Mouse (Mus musculus) ES-E14 (cell line): ENCODE results near the gene Tmem198b. TPM values are rescaled to one million over a fixed set of nuclear protein-coding genes. Genes with fewer than 3 reads are reported as not detected.

Experiments used
- DNase-seq: peaks from one replicate; pipeline ENCODE4 v3.0.0-alpha.2; 2013; ENCODE audit warnings: low read depth, low spot score
- H3K27ac ChIP-seq: 2 replicates; pipeline ENCODE4 v1.5.1; 2012; ENCODE audit warnings: low read depth, mild to moderate bottlenecking, low read length, moderate library complexity, mixed read lengths; ENCODE audit not compliant: poor library complexity, insufficient read depth, severe bottlenecking
- H3K36me3 ChIP-seq: 2 replicates; pipeline ENCODE4 v1.6.1; 2012; ENCODE audit warnings: mild to moderate bottlenecking, low read length, moderate library complexity, mixed read lengths; ENCODE audit not compliant: control insufficient read depth, poor library complexity, insufficient read depth, severe bottlenecking
- H3K4me1 ChIP-seq, 2 experiments: fragments of 150-350 bp in 1 of 2; sonication (generic) in 1 of 2; 2 replicates each; pipeline ENCODE4 v1.6.1; 2012; ENCODE audit warnings: low read length in 2 of 2, mild to moderate bottlenecking in 1 of 2, mixed read lengths in 1 of 2; ENCODE audit not compliant: control insufficient read depth in 2 of 2, insufficient read depth in 2 of 2, poor library complexity in 1 of 2
- H3K4me3 ChIP-seq, 2 experiments: fragments of 150-350 bp in 1 of 2; sonication (generic) in 1 of 2; 2 replicates each; pipeline ENCODE4 v1.5.1; 2012; ENCODE audit warnings: low read length in 2 of 2, low read depth in 1 of 2, mild to moderate bottlenecking in 1 of 2, mixed read lengths in 1 of 2; ENCODE audit not compliant: insufficient read depth in 1 of 2, poor library complexity in 1 of 2, severe bottlenecking in 1 of 2
- H3K9ac ChIP-seq: 2 replicates; pipeline ENCODE4 v1.6.1; 2012; ENCODE audit warnings: low read depth, mild to moderate bottlenecking, low read length, mixed read lengths; ENCODE audit not compliant: poor library complexity, insufficient read depth, severe bottlenecking
- H3K9me3 ChIP-seq: fragments of 150-350 bp; sonication (generic); 2 replicates; pipeline ENCODE4 v1.6.1; 2012; ENCODE audit warnings: low read depth, mild to moderate bottlenecking, low read length; ENCODE audit not compliant: control insufficient read depth, insufficient read depth
- CHD2 ChIP-seq: IDR thresholded peaks from 2 replicates; pipeline ENCODE4 v1.6.1; 2014; ENCODE audit warnings: mild to moderate bottlenecking, low read depth, low read length, inconsistent platforms
- HCFC1 ChIP-seq: IDR thresholded peaks from 2 replicates; pipeline ENCODE4 v1.6.1; 2012; ENCODE audit warnings: low read length, inconsistent platforms, borderline replicate concordance; ENCODE audit not compliant: insufficient read depth
- MAFK ChIP-seq: IDR thresholded peaks from 2 replicates; pipeline ENCODE4 v1.6.1; 2014; ENCODE audit warnings: mild to moderate bottlenecking, low read depth, low read length, inconsistent platforms; ENCODE audit not compliant: insufficient read depth
- ZC3H11A ChIP-seq: IDR thresholded peaks from 2 replicates; pipeline ENCODE4 v1.6.1; 2012; ENCODE audit warnings: low read depth, mild to moderate bottlenecking, inconsistent platforms, low read length, borderline replicate concordance
- ZNF384 ChIP-seq: IDR thresholded peaks from 2 replicates; pipeline ENCODE4 v1.6.1; 2012; ENCODE audit warnings: low read depth, low read length, inconsistent platforms
- in situ Hi-C, 2 experiments: fragments of 600-800 bp; cut with MboI; formaldehyde crosslinking; loops; one replicate each; pipeline ENCODE4 v1.15.1; 2025; ENCODE audit warnings: low sequenced_read_pairs in 2 of 2, inconsistent platforms in 1 of 2; ENCODE audit not compliant: unreplicated experiment in 2 of 2
- total RNA-seq: library from RNA; depleted of rRNA; stranded (reverse); fragments of 300-350 nt; gene quantifications from 2 replicates; pipeline ENCODE4 v1.2.3, GENCODE M21; 2012; rRNA removed

The Tmem198b gene
- total RNA-seq = 7.7 and 11.0 TPM in 2 replicates

DNA sequence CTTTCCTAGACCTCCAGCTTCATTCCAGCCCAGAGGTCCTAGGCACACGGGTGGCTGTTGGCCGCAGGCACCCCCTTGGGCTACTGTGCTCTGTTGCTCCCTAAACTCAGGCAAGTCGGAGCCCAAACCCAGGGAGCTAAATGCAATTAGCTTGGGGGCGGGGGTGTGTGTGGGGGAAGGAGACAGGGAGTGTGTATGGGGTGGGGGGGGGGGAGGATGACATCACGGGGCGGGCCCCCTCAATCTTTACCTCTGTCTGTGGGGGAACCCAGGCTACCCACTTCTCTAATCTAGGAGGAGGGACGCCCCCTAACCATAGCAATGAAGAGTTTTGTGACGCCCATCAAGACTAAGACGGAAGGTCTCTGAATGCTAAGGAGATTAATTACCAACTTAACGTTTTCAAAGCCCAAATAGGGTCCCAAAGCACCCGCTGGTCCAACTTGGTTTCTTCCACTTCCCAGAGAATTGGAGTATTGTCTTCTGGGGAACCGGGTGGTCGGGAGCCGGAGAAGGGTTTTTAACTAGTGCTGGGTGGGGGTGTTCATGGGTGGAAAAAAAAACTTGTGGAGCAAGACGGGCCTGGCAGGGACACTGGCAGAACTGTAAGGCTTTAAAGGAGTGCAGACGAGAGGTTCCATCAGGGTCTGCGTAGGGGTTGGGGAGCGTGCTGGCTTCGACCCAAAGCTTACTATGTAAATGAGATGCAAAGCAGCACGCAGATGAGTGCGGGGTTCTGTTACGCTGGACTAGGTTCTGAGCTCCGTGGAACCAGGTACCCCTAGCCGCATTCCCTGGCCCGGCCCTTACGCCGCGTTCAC is at the start of gene Tmem198b:
TSS of gene Tmem198b (minus strand) at position 100 of the 821 bp plus-strand sequence.
- in situ Hi-C loops = no loop called here
- peak within 1 kb of the TSS; percentile 83 for H3K27ac ChIP-seq
- peak; percentile 51 for DNase-seq
- H3K4me1 ChIP-seq = peaks cover 0 to 14% of the 10 kb centered on the region in 2 experiments; a peak in 3 of 4 replicates
- H3K4me3 ChIP-seq = peak within 1 kb of the TSS; percentile 90 to 99
- peaks cover 7% of the 10 kb centered on the region for H3K36me3 ChIP-seq
- no peaks in the 10 kb centered on the region for H3K9me3 ChIP-seq
- peak within 1 kb of the TSS; percentile 94 for H3K9ac ChIP-seq
- no peak for TF ChIP-seq MAFK
- TF ChIP-seq ZNF384 = no peak
- TF ChIP-seq HCFC1 = no peak
- no peak for TF ChIP-seq CHD2
- no peak for TF ChIP-seq ZC3H11A

DNA sequence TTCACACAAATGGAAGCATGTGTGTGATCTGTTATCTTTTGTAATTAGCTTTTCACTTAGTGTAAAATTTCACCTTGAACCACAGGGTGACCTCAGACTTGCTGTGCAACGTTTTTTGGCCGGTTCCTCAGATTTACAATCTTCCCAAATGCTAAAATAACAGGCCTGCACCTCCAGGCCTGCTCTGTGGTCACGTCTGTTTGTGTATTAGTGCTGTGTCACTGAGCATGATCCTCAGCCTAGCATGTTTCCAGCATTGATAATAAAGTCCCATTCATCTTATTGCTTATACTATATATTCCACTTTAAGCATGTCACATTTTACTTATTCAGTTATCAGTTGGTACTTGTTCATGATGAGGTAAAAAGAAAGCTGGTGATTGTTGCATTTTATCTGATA is 46.2 kb upstream of the Tmem198b start:
- no peak for TF ChIP-seq MAFK
- no peak for TF ChIP-seq CHD2
- TF ChIP-seq ZC3H11A = no peak
- TF ChIP-seq HCFC1 = no peak
- TF ChIP-seq ZNF384 = no peak
- Histone ChIP-seq H3K4me3 (no peak overlapping the region), H3K9ac (no peak overlapping the region), H3K36me3 (peaks cover 11% of the 10 kb centered on the region; the same call in 1 of the 2 replicates), H3K4me1 (no peaks in the 10 kb centered on the region), H3K27ac (no peak overlapping the region), H3K9me3 (no peaks in the 10 kb centered on the region)
- in situ Hi-C loops = no loop called here
- no peak for DNase-seq

DNA sequence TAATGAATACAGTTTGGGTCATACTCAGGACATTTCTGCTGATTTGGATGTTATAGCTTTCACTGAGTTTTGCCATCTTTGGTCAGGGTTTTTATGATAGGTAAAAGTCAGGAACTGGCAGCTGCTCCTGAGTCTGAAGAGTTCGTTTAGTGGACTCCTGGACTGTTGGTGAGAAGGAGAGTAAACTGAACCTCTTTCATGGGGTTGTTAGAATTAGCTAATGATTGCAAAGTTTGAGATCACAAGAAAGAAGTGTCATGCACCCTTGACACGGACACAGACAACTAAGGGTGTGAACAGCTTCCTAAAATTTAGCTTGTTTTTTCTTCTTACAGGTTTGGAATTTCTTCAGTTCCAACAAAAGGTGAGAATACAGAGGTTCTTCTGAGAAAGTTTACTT is 44.3 kb upstream of the Tmem198b start:
- peaks cover 11% of the 10 kb centered on the region; the same call in 1 of the 2 replicates for H3K36me3 ChIP-seq
- in situ Hi-C loops = no loop called here

DNA sequence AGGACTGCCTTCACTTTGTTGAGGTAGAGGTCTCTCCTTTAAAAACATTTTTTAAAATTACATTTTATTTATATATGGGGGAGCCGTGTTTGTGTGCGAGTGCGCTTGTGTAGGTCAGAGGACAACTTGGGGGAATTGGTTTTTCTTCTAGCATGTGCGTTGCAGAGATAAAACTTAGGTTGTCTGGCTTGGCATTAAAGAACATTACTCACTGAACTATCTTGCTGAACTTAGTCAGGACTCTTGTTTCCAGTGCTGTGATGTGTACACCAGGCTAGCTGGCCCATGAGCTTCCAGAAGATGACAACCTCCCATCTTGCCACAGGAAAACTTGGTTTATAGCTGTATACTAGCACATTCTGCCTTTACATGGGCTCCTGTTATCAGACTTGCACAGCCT is 42.5 kb upstream of the Tmem198b start:
- H3K9me3 ChIP-seq = no peaks in the 10 kb centered on the region
- DNase-seq = no peak
- no peak overlapping the region for H3K27ac ChIP-seq
- H3K9ac ChIP-seq = no peak overlapping the region
- in situ Hi-C loops = no loop called here
- peaks cover 20% of the 10 kb centered on the region for H3K36me3 ChIP-seq
- H3K4me1 ChIP-seq = no peaks in the 10 kb centered on the region
- TF ChIP-seq CHD2 = no peak
- TF ChIP-seq MAFK = no peak
- TF ChIP-seq ZC3H11A = no peak
- no peak for TF ChIP-seq ZNF384
- no peak for TF ChIP-seq HCFC1
- H3K4me3 ChIP-seq = no peak overlapping the region

More for the DNA sequence above, 44.3 kb upstream of the Tmem198b start:
- Histone ChIP-seq H3K27ac (no peak overlapping the region), H3K4me1 (no peaks in the 10 kb centered on the region), H3K9me3 (no peaks in the 10 kb centered on the region), H3K9ac (no peak overlapping the region), H3K4me3 (no peak overlapping the region)
- TF ChIP-seq MAFK (no peak), ZC3H11A (no peak), CHD2 (no peak), ZNF384 (no peak), HCFC1 (no peak)
- DNase-seq = no peak
